12 mouse cellular contexts compared by ENCODE assay signal in the genomic region with DNA sequence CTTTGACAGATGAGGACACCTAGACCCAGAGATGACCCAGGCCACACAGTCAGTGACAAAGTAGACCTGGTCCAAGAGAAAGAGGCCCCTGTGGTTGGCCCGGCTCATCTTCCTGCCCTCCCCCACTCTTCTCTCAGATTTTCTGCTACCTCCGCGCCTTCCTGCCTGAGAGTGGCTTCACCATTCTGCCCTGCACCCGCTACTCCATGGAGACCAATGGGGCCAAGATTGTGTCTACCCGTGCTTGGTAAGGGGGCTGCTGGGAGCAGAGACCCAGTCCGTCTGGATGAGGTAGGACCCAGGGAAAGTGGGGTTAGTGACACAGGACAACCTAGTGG. TPM values are rescaled to one million over a fixed set of nuclear protein-coding genes. Genes with fewer than 3 reads are reported as not detected.
DNase-seq lines count a peak whose midpoint lies in the region; ATAC-seq and TF ChIP-seq lines count a peak whose summit lies in the region.
"Had no signal": no experiment of that assay in that cellular context is flagged by ENCODE, and none has a peak within 500 bp of the region (broad histone marks: within the 10 kb centered on the region; RNA-seq: fewer than 3 reads in every experiment).

No protein-coding gene starts in this region.

- no peak overlapping the region for H3K4me3 ChIP-seq in forebrain, embryonic 12.5 days (replicated peaks)
- no peak overlapping the region for H3K4me3 ChIP-seq in forebrain, embryonic 11.5 days (ENCODE audit: low read depth, low read length)
- H3K4me3 ChIP-seq in lung, postnatal 0 days (ENCODE audit: low read depth, low read length): no peak overlapping the region
- H3K4me3 ChIP-seq in hindbrain, embryonic 15.5 days: no peak overlapping the region
- H3K4me3 ChIP-seq in midbrain, embryonic 12.5 days: no peak overlapping the region
- no peak overlapping the region for H3K4me3 ChIP-seq in gastrocnemius, adult 2 months

- H3K9ac ChIP-seq in forebrain, embryonic 12.5 days: no peak overlapping the region
- no peak overlapping the region for H3K9ac ChIP-seq in forebrain, embryonic 11.5 days (ENCODE audit: low read length)
- H3K9ac ChIP-seq in lung, postnatal 0 days (replicated peaks; ENCODE audit: low read depth): no peak overlapping the region
- H3K9ac ChIP-seq in hindbrain, embryonic 15.5 days: 0 out of 2 replicates have a peak overlapping the region, but pooled peaks have one; percentile 14
- H3K9ac ChIP-seq in midbrain, embryonic 12.5 days (replicated peaks): no peak overlapping the region; the same call in 1 of the 2 replicates

- no peak for TF ChIP-seq EP300 in lung, postnatal 0 days (IDR thresholded peaks at IDR 0.05)

- H3K36me3 ChIP-seq in forebrain, embryonic 12.5 days (replicated peaks): peaks cover 31% of the 10 kb centered on the region
- no peaks in the 10 kb centered on the region for H3K36me3 ChIP-seq in forebrain, embryonic 11.5 days (ENCODE audit: control insufficient read depth, insufficient read depth, low read length)
- no peaks in the 10 kb centered on the region; the same call in 1 of the 2 replicates for H3K36me3 ChIP-seq in lung, postnatal 0 days (ENCODE audit: insufficient read depth, low read length)
- H3K36me3 ChIP-seq in hindbrain, embryonic 15.5 days: peaks cover 8% of the 10 kb centered on the region; the same call in 1 of the 2 replicates
- peaks cover 37% of the 10 kb centered on the region for H3K36me3 ChIP-seq in midbrain, embryonic 12.5 days

- TF ChIP-seq CTCF in lung, postnatal 0 days (IDR thresholded peaks at IDR 0.05): no peak
- TF ChIP-seq CTCF in gastrocnemius, adult 2 months (IDR thresholded peaks at IDR 0.05): no peak

- no peak for ATAC-seq in forebrain, embryonic 12.5 days (ENCODE audit: low FRiP score)
- no peak for ATAC-seq in forebrain, embryonic 11.5 days (replicated peaks; ENCODE audit: low FRiP score)
- no peak for ATAC-seq in lung, postnatal 0 days
- ATAC-seq in hindbrain, embryonic 15.5 days (ENCODE audit: low FRiP score, low read depth): no peak
- no peak for ATAC-seq in midbrain, embryonic 12.5 days (ENCODE audit: low FRiP score, low read depth)

- H3K27me3 ChIP-seq in forebrain, embryonic 12.5 days: no peaks in the 10 kb centered on the region
- no peaks in the 10 kb centered on the region for H3K27me3 ChIP-seq in forebrain, embryonic 11.5 days (ENCODE audit: control insufficient read depth, insufficient read depth, low read length)
- H3K27me3 ChIP-seq in lung, postnatal 0 days (replicated peaks; ENCODE audit: insufficient read depth, low read length): no peaks in the 10 kb centered on the region
- no peaks in the 10 kb centered on the region for H3K27me3 ChIP-seq in hindbrain, embryonic 15.5 days
- H3K27me3 ChIP-seq in midbrain, embryonic 12.5 days: peaks cover 3% of the 10 kb centered on the region; the same call in 1 of the 2 replicates

- intact Hi-C loops in gastrocnemius, adult 2 months (cut with DNase I): no loop called here

- WGBS in forebrain, embryonic 12.5 days: 85% methylated on average over 6 of the region's 6 CpGs
- 87% methylated on average over 6 of the region's 6 CpGs for WGBS in forebrain, embryonic 11.5 days
- 80% methylated on average over 6 of the region's 6 CpGs for WGBS in lung, postnatal 0 days
- 77% methylated on average over 6 of the region's 6 CpGs for WGBS in hindbrain, embryonic 15.5 days
- WGBS in midbrain, embryonic 12.5 days: 85% methylated on average over 6 of the region's 6 CpGs

- DNase-seq in forebrain, embryonic 11.5 days (ENCODE audit: low spot score): no peak
- DNase-seq in lung, postnatal 0 days (ENCODE audit: low spot score): no peak
- no peak for DNase-seq in lung, postnatal 25 days (ENCODE audit: low spot score)
- no peak for DNase-seq in layer of hippocampus, postnatal 14 days (ENCODE audit: low spot score in 2 of 2)
- DNase-seq in gastrocnemius, adult 2 months: no peak
- DNase-seq: heart, postnatal 4 days; left cerebral cortex, postnatal 4 days had no signal

- H3K27ac ChIP-seq in forebrain, embryonic 12.5 days: no peak overlapping the region
- no peak overlapping the region for H3K27ac ChIP-seq in forebrain, embryonic 11.5 days (ENCODE audit: low read depth, low read length)
- H3K27ac ChIP-seq in lung, postnatal 0 days (ENCODE audit: low read length): 0 out of 2 replicates have a peak overlapping the region, but pooled peaks have one; percentile 5
- no peak overlapping the region for H3K27ac ChIP-seq in hindbrain, embryonic 15.5 days (replicated peaks)
- H3K27ac ChIP-seq in midbrain, embryonic 12.5 days (replicated peaks): no peak overlapping the region
- no peak overlapping the region for H3K27ac ChIP-seq in gastrocnemius, adult 2 months

- peak overlapping the region; percentile 92; the same call in 1 of the 2 replicates for H3K4me2 ChIP-seq in forebrain, embryonic 12.5 days
- no peak overlapping the region for H3K4me2 ChIP-seq in forebrain, embryonic 11.5 days (ENCODE audit: low read depth, low read length, severe bottlenecking)
- no peak overlapping the region for H3K4me2 ChIP-seq in lung, postnatal 0 days (replicated peaks; ENCODE audit: low read depth, low read length)
- H3K4me2 ChIP-seq in hindbrain, embryonic 15.5 days: peak overlapping the region; percentile 11; the same call in 1 of the 2 replicates
- 0 out of 2 replicates have a peak overlapping the region, but pooled peaks have one; percentile 93 for H3K4me2 ChIP-seq in midbrain, embryonic 12.5 days (replicated peaks)

- H3K9me3 ChIP-seq in forebrain, embryonic 12.5 days: no peaks in the 10 kb centered on the region
- H3K9me3 ChIP-seq in forebrain, embryonic 11.5 days (ENCODE audit: control insufficient read depth, low read length): no peaks in the 10 kb centered on the region
- H3K9me3 ChIP-seq in lung, postnatal 0 days (ENCODE audit: low read length): no peaks in the 10 kb centered on the region
- H3K9me3 ChIP-seq in hindbrain, embryonic 15.5 days: no peaks in the 10 kb centered on the region
- no peaks in the 10 kb centered on the region for H3K9me3 ChIP-seq in midbrain, embryonic 12.5 days

- H3K4me1 ChIP-seq in forebrain, embryonic 12.5 days: peaks cover 53% of the 10 kb centered on the region
- peaks cover 11% of the 10 kb centered on the region for H3K4me1 ChIP-seq in forebrain, embryonic 11.5 days (replicated peaks; ENCODE audit: control insufficient read depth, insufficient read depth, low read length)
- peaks cover 9% of the 10 kb centered on the region; the same call in 1 of the 2 replicates for H3K4me1 ChIP-seq in lung, postnatal 0 days (ENCODE audit: insufficient read depth, low read depth, low read length)
- H3K4me1 ChIP-seq in hindbrain, embryonic 15.5 days (replicated peaks): peaks cover 34% of the 10 kb centered on the region
- H3K4me1 ChIP-seq in midbrain, embryonic 12.5 days: peaks cover 41% of the 10 kb centered on the region

RNA-seq across cellular contexts. Expression of gene Kmt5c, which starts 2.5 kb away (rescaled TPM):
- 78.9 and 94.2 TPM in 2 replicates for polyA plus RNA-seq in forebrain, embryonic 12.5 days (2016; fragmentation: Nextera tagmentation; extraction: Ambion mirVana)
- 88.1 and 89.4 TPM in 2 replicates for polyA plus RNA-seq in forebrain, embryonic 11.5 days (2014; fragmentation: Nextera tagmentation; extraction: Ambion mirVana)
- polyA plus RNA-seq in lung, postnatal 0 days (2015; fragmentation: Nextera tagmentation; extraction: Ambion mirVana): 31.9 and 34.4 TPM in 2 replicates
- 57.4 and 61.8 TPM in 2 replicates for polyA plus RNA-seq in hindbrain, embryonic 15.5 days (2015; fragmentation: Nextera tagmentation; extraction: Ambion mirVana)
- polyA plus RNA-seq in midbrain, embryonic 12.5 days (2016; fragmentation: Nextera tagmentation; extraction: Ambion mirVana): 89.3 and 91.6 TPM in 2 replicates
- total RNA-seq in layer of hippocampus, postnatal 14 days (2021): 10 to 100 TPM; 38.9 to 44.2 TPM
- total RNA-seq in gastrocnemius, adult 2 months (2021): 10 to 100 TPM in 1 of 2 experiments, 1 to 10 TPM in 1; 8.0 to 11.5 TPM

RNA-seq across cellular contexts. Expression of gene Cox6b2, which starts 10.4 kb away (rescaled TPM):
- polyA plus RNA-seq in forebrain, embryonic 12.5 days (2016; fragmentation: Nextera tagmentation; extraction: Ambion mirVana): 31.3 and 32.5 TPM in 2 replicates
- 29.9 and 33.7 TPM in 2 replicates for polyA plus RNA-seq in forebrain, embryonic 11.5 days (2014; fragmentation: Nextera tagmentation; extraction: Ambion mirVana)
- 67.7 and 77.9 TPM in 2 replicates for polyA plus RNA-seq in lung, postnatal 0 days (2015; fragmentation: Nextera tagmentation; extraction: Ambion mirVana)
- polyA plus RNA-seq in hindbrain, embryonic 15.5 days (2015; fragmentation: Nextera tagmentation; extraction: Ambion mirVana): 24.1 and 28.1 TPM in 2 replicates
- 33.7 and 45.8 TPM in 2 replicates for polyA plus RNA-seq in midbrain, embryonic 12.5 days (2016; fragmentation: Nextera tagmentation; extraction: Ambion mirVana)
- 1 to 10 TPM; 4.7 to 8.6 TPM for total RNA-seq in layer of hippocampus, postnatal 14 days (2021)
- total RNA-seq in gastrocnemius, adult 2 months (2021): under 1 TPM; 0.51 to 0.78 TPM

RNA-seq across cellular contexts. Expression of gene Tmem150b, which starts 17.4 kb away (rescaled TPM):
- 0.27 and 0.35 TPM in 2 replicates for polyA plus RNA-seq in forebrain, embryonic 12.5 days (2016; fragmentation: Nextera tagmentation; extraction: Ambion mirVana)
- 0.13 and 0.19 TPM in 2 replicates for polyA plus RNA-seq in forebrain, embryonic 11.5 days (2014; fragmentation: Nextera tagmentation; extraction: Ambion mirVana)
- 0.25 and 0.35 TPM in 2 replicates for polyA plus RNA-seq in lung, postnatal 0 days (2015; fragmentation: Nextera tagmentation; extraction: Ambion mirVana)
- polyA plus RNA-seq in hindbrain, embryonic 15.5 days (2015; fragmentation: Nextera tagmentation; extraction: Ambion mirVana): 0.12 and 0.27 TPM in 2 replicates
- 0.18 and 0.20 TPM in 2 replicates for polyA plus RNA-seq in midbrain, embryonic 12.5 days (2016; fragmentation: Nextera tagmentation; extraction: Ambion mirVana)
- not detected for total RNA-seq in layer of hippocampus, postnatal 14 days (2021)
- under 1 TPM in 1 of 2 experiments, not detected in 1; 0.22 TPM for total RNA-seq in gastrocnemius, adult 2 months (2021)
- total RNA-seq: left cerebral cortex, postnatal 4 days had no signal

RNA-seq across cellular contexts. Expression of gene Fam71e2, which starts 28.7 kb away (rescaled TPM):
- polyA plus RNA-seq in forebrain, embryonic 12.5 days (2016; fragmentation: Nextera tagmentation; extraction: Ambion mirVana): not detected in 2 replicates
- polyA plus RNA-seq in forebrain, embryonic 11.5 days (2014; fragmentation: Nextera tagmentation; extraction: Ambion mirVana): not detected in 2 replicates
- not detected in 2 replicates for polyA plus RNA-seq in lung, postnatal 0 days (2015; fragmentation: Nextera tagmentation; extraction: Ambion mirVana)
- not detected in 2 replicates for polyA plus RNA-seq in hindbrain, embryonic 15.5 days (2015; fragmentation: Nextera tagmentation; extraction: Ambion mirVana)
- not detected in 2 replicates for polyA plus RNA-seq in midbrain, embryonic 12.5 days (2016; fragmentation: Nextera tagmentation; extraction: Ambion mirVana)
- total RNA-seq in layer of hippocampus, postnatal 14 days (2021): not detected
- not detected for total RNA-seq in gastrocnemius, adult 2 months (2021)
- total RNA-seq: adrenal gland, postnatal 4 days; heart, postnatal 4 days; layer of hippocampus, adult 18-20 months; left cerebral cortex, postnatal 4 days had no signal

RNA-seq across cellular contexts. Expression of gene Il11, which starts 40.2 kb away (rescaled TPM):
- polyA plus RNA-seq in forebrain, embryonic 12.5 days (2016; fragmentation: Nextera tagmentation; extraction: Ambion mirVana): 0.24 and 0.77 TPM in 2 replicates
- polyA plus RNA-seq in forebrain, embryonic 11.5 days (2014; fragmentation: Nextera tagmentation; extraction: Ambion mirVana): 0.19 TPM in 1 of 2 replicates, not detected in the other
- 0.29 and 0.64 TPM in 2 replicates for polyA plus RNA-seq in lung, postnatal 0 days (2015; fragmentation: Nextera tagmentation; extraction: Ambion mirVana)
- polyA plus RNA-seq in hindbrain, embryonic 15.5 days (2015; fragmentation: Nextera tagmentation; extraction: Ambion mirVana): 0.87 and 1.1 TPM in 2 replicates
- 0.36 and 0.38 TPM in 2 replicates for polyA plus RNA-seq in midbrain, embryonic 12.5 days (2016; fragmentation: Nextera tagmentation; extraction: Ambion mirVana)
- under 1 TPM; 0.21 to 0.38 TPM for total RNA-seq in layer of hippocampus, postnatal 14 days (2021)
- total RNA-seq in gastrocnemius, adult 2 months (2021): not detected

Comparison
In these comparisons a context has a peak if more than half of its experiments do, and no peak if none do; other contexts are left out.
1. H3K4me2 ChIP-seq: peak in forebrain, embryonic 12.5 days (single experiment), hindbrain, embryonic 15.5 days (single experiment) and midbrain, embryonic 12.5 days (single experiment); none in forebrain, embryonic 11.5 days (single experiment) and lung, postnatal 0 days (single experiment).